Mouse (Mus musculus) midbrain, embryonic 15.5 days (tissue): ENCODE measurements around the gene Ptpn12. TPM values are rescaled to one million over a fixed set of nuclear protein-coding genes. Genes with fewer than 3 reads are reported as not detected.

Experiments used
- ATAC-seq: fragments of 200-750 bp; cut with Nextera tagmentation; replicated peaks from 2 replicates; pipeline ENCODE4 v1.8.0; 2017; ENCODE audit warnings: moderate TSS enrichment
- H3K27ac ChIP-seq: fragments of 300-500 bp; sonication (generic); 2 replicates; pipeline ENCODE4 v1.5.1; 2015; ENCODE audit warnings: mild to moderate bottlenecking, inconsistent platforms
- H3K27me3 ChIP-seq: fragments of 300-500 bp; sonication (generic); replicated peaks from 2 replicates; pipeline ENCODE4 v1.6.1; 2015; ENCODE audit warnings: inconsistent platforms
- H3K36me3 ChIP-seq: fragments of 300-500 bp; sonication (generic); replicated peaks from 2 replicates; pipeline ENCODE4 v1.6.1; 2015; ENCODE audit warnings: inconsistent platforms
- H3K4me1 ChIP-seq: fragments of 300-500 bp; sonication (generic); 2 replicates; pipeline ENCODE4 v1.6.1; 2015; ENCODE audit warnings: inconsistent platforms
- H3K4me2 ChIP-seq: fragments of 300-500 bp; sonication (generic); 2 replicates; pipeline ENCODE4 v1.6.1; 2015; ENCODE audit warnings: inconsistent platforms, mild to moderate bottlenecking, moderate library complexity
- H3K4me3 ChIP-seq: fragments of 300-500 bp; sonication (generic); 2 replicates; pipeline ENCODE4 v1.5.1; 2015; ENCODE audit warnings: mild to moderate bottlenecking, inconsistent platforms
- H3K9ac ChIP-seq: fragments of 300-500 bp; sonication (generic); 2 replicates; pipeline ENCODE4 v1.6.1; 2015; ENCODE audit warnings: mild to moderate bottlenecking, inconsistent platforms
- H3K9me3 ChIP-seq: fragments of 300-500 bp; sonication (generic); 2 replicates; pipeline ENCODE4 v1.6.1; 2016; ENCODE audit warnings: inconsistent platforms
- WGBS: fragments of 180-500 bp; shearing (Covaris S2); methylation state at CpG from one replicate; pipeline ENCODE4 v1.1.7; 2015; ENCODE audit warnings: mixed read lengths; 5-methylcytosine and 5-hydroxymethylcytosine counted together
- polyA plus RNA-seq: library from polyadenylated mRNA; unstranded; fragments of >200 nt; fragmentation: Nextera tagmentation; extraction: Ambion mirVana; gene quantifications from 2 replicates; pipeline ENCODE4 v1.2.1, GENCODE M21; 2015

Gene Ptpn12
- polyA plus RNA-seq, 1 experiment from 2014 or later, result 25.7 TPM

GRCm38 (mm10) chr5:21047114-21047513, 8.6 kb downstream of the Ptpn12 start:
- 89% methylated on average over 4 of the region's 4 CpGs for WGBS
- H3K36me3 ChIP-seq, result no peaks in the 10 kb centered on the region
- ATAC-seq, result no peak

GRCm38 (mm10) chr5:21046150-21047048, 9.3 kb downstream of the Ptpn12 start:
- 91% methylated on average over 7 of the region's 7 CpGs for WGBS
- no peaks in the 10 kb centered on the region for H3K9me3 ChIP-seq
- peaks cover 3% of the 10 kb centered on the region; the same call in 1 of the 2 replicates for H3K4me1 ChIP-seq
- H3K27me3 ChIP-seq, result no peaks in the 10 kb centered on the region
- H3K9ac ChIP-seq, result no peak overlapping the region
- no peak overlapping the region for H3K27ac ChIP-seq
- no peak overlapping the region for H3K4me2 ChIP-seq
- no peaks in the 10 kb centered on the region for H3K36me3 ChIP-seq
- H3K4me3 ChIP-seq, result no peak overlapping the region
- ATAC-seq, result no peak

More at GRCm38 (mm10) chr5:21047114-21047513, 8.6 kb downstream of the Ptpn12 start:
- Histone ChIP-seq H3K4me2 (no peak overlapping the region), H3K27me3 (no peaks in the 10 kb centered on the region), H3K4me1 (peaks cover 7% of the 10 kb centered on the region; the same call in 1 of the 2 replicates), H3K9ac (no peak overlapping the region), H3K9me3 (no peaks in the 10 kb centered on the region), H3K27ac (no peak overlapping the region), H3K4me3 (no peak overlapping the region)

- Histone ChIP-seq H3K27ac (no peak overlapping the region), H3K4me3 (no peak overlapping the region), H3K9ac (no peak overlapping the region), H3K36me3 (no peaks in the 10 kb centered on the region), H3K27me3 (no peaks in the 10 kb centered on the region), H3K9me3 (no peaks in the 10 kb centered on the region), H3K4me2 (no peak overlapping the region), H3K4me1 (0 out of 2 replicates have a peak, but pooled peaks cover 2% of the 10 kb centered on the region)
- WGBS, result 93% methylated on average over 2 of the region's 2 CpGs
- no peak for ATAC-seq
Observed at GRCm38 (mm10) chr5:21045462-21045861, 10.2 kb downstream of the Ptpn12 start.

- 93% methylated on average over 5 of the region's 5 CpGs for WGBS
- Histone ChIP-seq H3K27ac (no peak overlapping the region), H3K9ac (no peak overlapping the region)
Observed at GRCm38 (mm10) chr5:21038100-21038499, 17.6 kb downstream of the Ptpn12 start.

GRCm38 (mm10) chr5:21035689-21036480, 19.8 kb downstream of the Ptpn12 start:
- H3K27me3 ChIP-seq, result no peaks in the 10 kb centered on the region
- H3K9ac ChIP-seq, result no peak overlapping the region
- no peak overlapping the region for H3K4me2 ChIP-seq
- no peaks in the 10 kb centered on the region for H3K36me3 ChIP-seq
- H3K27ac ChIP-seq, result no peak overlapping the region
- 89% methylated on average over 7 of the region's 7 CpGs for WGBS
- no peaks in the 10 kb centered on the region for H3K9me3 ChIP-seq
- ATAC-seq, result no peak
- peaks cover 20% of the 10 kb centered on the region for H3K4me1 ChIP-seq
- no peak overlapping the region for H3K4me3 ChIP-seq

More at GRCm38 (mm10) chr5:21038100-21038499, 17.6 kb downstream of the Ptpn12 start:
- no peaks in the 10 kb centered on the region for H3K9me3 ChIP-seq
- no peak for ATAC-seq
- no peak overlapping the region for H3K4me2 ChIP-seq
- H3K4me1 ChIP-seq, result peaks cover 21% of the 10 kb centered on the region
- no peaks in the 10 kb centered on the region for H3K36me3 ChIP-seq
- no peak overlapping the region for H3K4me3 ChIP-seq
- H3K27me3 ChIP-seq, result no peaks in the 10 kb centered on the region

- whole genome bisulfite sequencing, result 45% methylated on average over 6 of the region's 6 CpGs
- H3K27ac ChIP-seq, result no peak overlapping the region
Observed at GRCm38 (mm10) chr5:21034388-21034966, 21.2 kb downstream of the Ptpn12 start.

GRCm38 (mm10) chr5:21033382-21034056, 22.2 kb downstream of the Ptpn12 start:
- Histone ChIP-seq H3K9ac (no peak overlapping the region), H3K27me3 (no peaks in the 10 kb centered on the region), H3K27ac (no peak overlapping the region), H3K4me2 (no peak overlapping the region), H3K9me3 (no peaks in the 10 kb centered on the region), H3K4me1 (peaks cover 20% of the 10 kb centered on the region), H3K36me3 (0 out of 2 replicates have a peak, but pooled peaks cover 4% of the 10 kb centered on the region), H3K4me3 (no peak overlapping the region)
- 54% methylated on average over 11 of the region's 11 CpGs for WGBS
- ATAC-seq, result peak; percentile 46; the same call in 1 of the 2 replicates

More at GRCm38 (mm10) chr5:21034388-21034966, 21.2 kb downstream of the Ptpn12 start:
- H3K4me3 ChIP-seq, result no peak overlapping the region
- ATAC-seq, result peak; percentile 76
- no peak overlapping the region for H3K9ac ChIP-seq
- no peaks in the 10 kb centered on the region for H3K36me3 ChIP-seq
- no peak overlapping the region for H3K4me2 ChIP-seq
- no peaks in the 10 kb centered on the region for H3K9me3 ChIP-seq
- H3K27me3 ChIP-seq, result no peaks in the 10 kb centered on the region
- peaks cover 20% of the 10 kb centered on the region for H3K4me1 ChIP-seq

GRCm38 (mm10) chr5:21032626-21033025, 23.1 kb downstream of the Ptpn12 start:
- no peaks in the 10 kb centered on the region for H3K9me3 ChIP-seq
- H3K4me3 ChIP-seq, result no peak overlapping the region
- H3K27ac ChIP-seq, result no peak overlapping the region
- H3K36me3 ChIP-seq, result 0 out of 2 replicates have a peak, but pooled peaks cover 5% of the 10 kb centered on the region
- no peak overlapping the region for H3K9ac ChIP-seq
- no peaks in the 10 kb centered on the region for H3K27me3 ChIP-seq
- no peak overlapping the region for H3K4me2 ChIP-seq
- WGBS, result 66% methylated on average over 3 of the region's 3 CpGs
- peaks cover 15% of the 10 kb centered on the region for H3K4me1 ChIP-seq
- no peak for ATAC-seq

- H3K4me3 ChIP-seq, result no peak overlapping the region
- H3K9ac ChIP-seq, result no peak overlapping the region
- H3K4me2 ChIP-seq, result no peak overlapping the region
- H3K27me3 ChIP-seq, result no peaks in the 10 kb centered on the region
- H3K27ac ChIP-seq, result 0 out of 2 replicates have a peak overlapping the region, but pooled peaks have one; percentile 25
- no peaks in the 10 kb centered on the region for H3K9me3 ChIP-seq
- peaks cover 15% of the 10 kb centered on the region for H3K4me1 ChIP-seq
- no peak for ATAC-seq
- peaks cover 5% of the 10 kb centered on the region; the same call in 1 of the 2 replicates for H3K36me3 ChIP-seq
Observed at GRCm38 (mm10) chr5:21030226-21030625, 25.5 kb downstream of the Ptpn12 start.

- whole genome bisulfite sequencing, result 65% methylated on average over 5 of the region's 5 CpGs
- Histone ChIP-seq H3K9ac (no peak overlapping the region), H3K36me3 (peaks cover 28% of the 10 kb centered on the region), H3K9me3 (no peaks in the 10 kb centered on the region), H3K4me1 (no peaks in the 10 kb centered on the region), H3K27me3 (no peaks in the 10 kb centered on the region), H3K27ac (no peak overlapping the region), H3K4me2 (no peak overlapping the region), H3K4me3 (no peak overlapping the region)
- no peak for ATAC-seq
Observed at GRCm38 (mm10) chr5:21017075-21017474, 38.6 kb downstream of the Ptpn12 start.

- Histone ChIP-seq H3K36me3 (peaks cover 33% of the 10 kb centered on the region), H3K4me2 (no peak overlapping the region)
- no peak for ATAC-seq
Observed at GRCm38 (mm10) chr5:21010908-21011307, 44.8 kb downstream of the Ptpn12 start.

More at GRCm38 (mm10) chr5:21010908-21011307, 44.8 kb downstream of the Ptpn12 start:
- no peaks in the 10 kb centered on the region for H3K9me3 ChIP-seq
- H3K4me3 ChIP-seq, result no peak overlapping the region
- H3K27ac ChIP-seq, result no peak overlapping the region
- no peak overlapping the region for H3K9ac ChIP-seq
- H3K4me1 ChIP-seq, result no peaks in the 10 kb centered on the region
- H3K27me3 ChIP-seq, result no peaks in the 10 kb centered on the region
